Mouse (Mus musculus) embryo, embryonic 11 days (tissue): Measurements from ENCODE around the gene Fut8.

ENCODE experiments used
- DNase-seq: peaks from one replicate; pipeline ENCODE4 v3.0.0-alpha.2; 2015

The Fut8 gene

DNA sequence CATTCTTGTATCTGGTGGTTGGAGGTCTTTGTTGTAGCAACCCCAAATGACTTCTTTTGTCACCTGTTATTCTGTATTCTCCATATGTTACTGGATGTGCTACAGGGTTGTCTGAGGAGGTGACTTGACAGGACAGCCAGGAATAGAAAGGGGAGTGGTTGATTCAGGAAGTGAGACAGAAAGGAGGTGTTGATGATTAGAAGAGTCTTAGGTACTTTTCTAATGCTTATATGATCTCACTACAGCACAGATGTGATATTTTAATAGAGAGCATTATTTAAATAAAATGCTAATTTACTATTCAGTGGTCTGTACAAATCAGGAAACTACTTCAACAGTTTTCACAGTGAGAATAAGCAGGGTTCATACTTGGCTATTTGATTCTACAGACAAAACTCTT is 71.6 kb downstream of the Fut8 start:
- no peak for DNase-seq

DNA sequence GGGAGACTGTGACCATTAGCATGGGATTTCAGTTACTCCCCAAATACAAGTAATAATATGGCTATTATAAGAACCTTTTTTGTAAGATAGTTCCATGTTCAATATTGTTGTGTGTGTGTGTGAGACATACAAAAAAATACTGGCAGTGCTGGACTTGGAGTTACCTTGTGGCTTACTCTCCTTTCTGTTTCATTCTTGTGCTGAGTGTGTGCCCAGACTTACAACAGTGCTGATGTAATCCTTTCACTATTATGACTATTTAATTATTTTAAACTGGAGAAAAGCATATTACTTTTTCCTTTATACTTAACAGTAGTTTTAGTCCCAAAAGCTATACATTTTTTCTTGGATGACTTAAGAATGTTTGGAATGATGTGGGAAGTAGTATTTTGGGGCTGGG is 75.6 kb downstream of the Fut8 start:
- DNase-seq, result no peak

DNA sequence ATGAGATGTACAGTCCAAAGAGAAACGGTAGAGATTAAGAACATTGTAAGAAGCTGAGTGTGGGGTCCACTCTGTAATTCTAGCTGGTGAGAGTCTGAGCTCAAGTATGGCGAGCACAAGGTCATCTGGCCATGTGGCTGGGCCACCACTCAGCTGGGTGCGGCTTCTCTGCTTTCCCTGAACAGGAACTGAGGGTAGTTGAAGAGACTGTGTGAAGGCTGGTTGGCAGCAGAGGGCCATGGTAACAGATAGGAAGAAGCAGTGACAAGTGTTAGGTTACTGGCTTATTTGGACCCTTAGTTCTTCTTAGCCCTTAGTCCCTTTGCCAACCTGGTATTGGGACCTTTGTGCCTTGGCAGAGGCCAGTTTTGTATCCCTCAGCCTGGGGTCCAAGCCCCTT is 86.2 kb downstream of the Fut8 start:
- DNase-seq, result no peak

DNA sequence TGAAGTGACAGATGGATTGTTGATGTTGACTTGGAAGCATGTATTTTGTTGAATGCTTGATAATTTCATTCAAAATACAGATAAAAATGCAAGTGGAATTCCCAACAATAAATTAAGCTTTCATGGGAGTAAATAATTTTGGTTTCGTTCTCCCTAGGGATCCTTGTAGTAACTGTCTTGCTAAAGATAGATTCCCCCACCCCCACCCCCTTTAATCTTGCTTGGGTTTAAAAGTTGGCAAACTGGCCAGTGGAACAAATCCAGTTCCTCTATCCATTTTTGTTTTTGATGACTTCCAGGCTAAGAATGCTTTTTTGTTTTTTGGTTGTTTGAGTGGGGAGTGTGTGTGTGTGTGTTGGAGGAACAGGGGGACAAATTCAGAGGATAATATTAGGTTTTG is 108.6 kb downstream of the Fut8 start:
- DNase-seq, result no peak

DNA sequence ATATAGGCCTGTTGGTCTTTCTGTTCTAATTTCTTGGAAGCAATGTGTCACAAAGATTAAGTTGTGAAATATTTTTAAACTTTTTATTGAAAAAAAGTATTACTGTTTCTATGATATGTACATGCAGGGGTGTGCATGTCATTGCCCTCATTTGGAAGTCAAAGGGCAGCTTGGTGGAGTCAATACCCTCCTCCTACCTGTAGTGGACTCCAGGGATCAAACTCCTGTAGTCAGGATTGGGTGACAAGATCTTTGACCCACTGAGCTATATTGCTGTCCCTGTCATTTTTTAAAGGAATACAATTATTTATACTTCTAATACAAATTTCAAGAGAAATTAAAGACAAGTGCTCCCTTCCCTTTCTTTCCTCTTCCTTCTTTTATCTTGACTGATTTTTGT is 111.6 kb downstream of the Fut8 start:
- DNase-seq, result no peak

DNA sequence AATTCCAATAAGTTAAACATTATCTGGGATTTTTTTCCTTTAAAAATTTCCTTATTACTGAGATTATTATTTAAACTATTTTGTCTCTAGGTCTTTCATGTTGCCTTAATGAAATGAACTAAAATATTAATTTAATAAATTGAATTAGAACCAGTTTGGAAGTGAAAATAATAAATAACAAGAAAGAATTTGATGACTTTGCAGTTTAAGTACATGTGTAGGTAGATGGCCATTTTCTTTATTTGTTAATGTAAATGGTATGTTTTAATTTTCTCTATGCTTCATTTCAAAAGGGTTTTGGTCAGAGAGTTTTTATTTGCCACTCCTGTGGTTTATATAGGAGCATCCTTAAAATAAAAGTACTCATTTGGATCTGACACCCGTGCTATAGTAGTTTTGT is 177.8 kb downstream of the Fut8 start:
- no peak for DNase-seq

DNA sequence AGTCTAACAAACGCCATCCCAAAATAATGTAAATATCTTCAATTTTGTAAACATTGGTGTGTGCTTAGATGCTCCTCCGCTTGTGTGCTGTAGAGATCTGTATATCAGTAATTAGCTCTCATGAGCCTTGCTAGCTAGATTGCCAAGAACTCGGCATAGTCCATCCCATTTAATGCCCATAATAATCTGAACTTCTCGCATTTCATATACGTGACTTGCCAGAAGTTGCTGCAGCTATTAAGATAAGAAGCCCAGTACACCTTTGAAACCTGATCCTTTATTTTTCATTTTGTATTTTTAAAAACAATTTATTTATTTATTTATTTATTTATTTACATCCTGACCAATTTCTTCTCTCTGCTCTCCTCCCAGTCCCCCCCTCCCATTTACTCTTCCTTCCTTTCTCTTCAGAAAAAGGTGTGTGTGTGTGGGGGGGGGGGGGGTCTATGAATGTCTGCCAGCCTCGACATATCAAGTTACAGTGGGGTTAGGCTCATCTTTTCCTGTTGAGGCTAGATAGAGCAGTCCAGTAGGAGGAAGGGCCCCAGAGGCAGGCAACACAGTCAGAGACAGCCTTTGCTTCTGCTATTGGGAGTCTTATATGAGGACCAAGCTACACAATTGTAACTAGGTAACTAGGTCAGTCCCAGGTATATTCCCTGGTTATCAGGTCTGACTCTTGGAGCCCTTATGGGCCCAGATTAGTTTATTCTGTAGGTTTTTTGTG is 183.9 kb downstream of the Fut8 start:
- DNase-seq, result no peak

DNA sequence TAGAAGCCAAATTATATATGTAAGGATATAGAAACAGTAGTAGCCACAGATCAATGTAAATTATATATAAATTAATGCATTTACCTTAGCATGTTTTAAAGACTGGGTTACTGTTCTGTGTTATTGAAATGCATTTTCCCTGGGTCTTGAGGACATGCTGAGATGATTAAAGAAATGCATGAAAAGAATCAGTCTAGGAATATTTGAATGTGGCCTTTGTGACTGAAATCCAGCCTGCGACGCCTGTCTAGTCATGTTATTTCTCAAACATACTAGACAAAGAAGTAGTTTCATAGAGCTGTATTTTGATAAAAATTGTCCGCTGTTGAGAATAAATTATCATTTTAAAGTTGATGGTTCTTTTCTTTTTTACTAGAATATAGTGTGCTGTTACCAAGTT is 188.2 kb downstream of the Fut8 start:
- DNase-seq, result no peak

DNA sequence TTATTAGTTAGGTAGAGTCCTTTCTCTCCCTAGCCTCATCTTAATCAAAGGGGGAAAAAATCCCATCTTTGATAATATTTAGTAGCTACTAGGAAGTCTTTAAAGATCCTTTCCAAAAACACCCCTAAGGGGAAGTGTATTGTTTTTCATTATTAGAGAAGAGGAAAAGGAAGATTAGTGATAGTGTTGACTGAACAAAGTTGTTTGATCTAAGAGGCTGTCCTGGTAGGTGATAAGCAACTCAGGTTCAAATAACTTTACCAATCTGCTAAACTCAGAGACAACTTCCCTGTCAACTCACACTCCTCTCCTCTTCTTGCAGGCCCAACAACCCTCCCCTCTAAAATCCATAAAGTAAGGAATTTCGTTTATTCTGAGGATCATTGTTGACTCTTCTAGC is 190.2 kb downstream of the Fut8 start:
- DNase-seq, result no peak

DNA sequence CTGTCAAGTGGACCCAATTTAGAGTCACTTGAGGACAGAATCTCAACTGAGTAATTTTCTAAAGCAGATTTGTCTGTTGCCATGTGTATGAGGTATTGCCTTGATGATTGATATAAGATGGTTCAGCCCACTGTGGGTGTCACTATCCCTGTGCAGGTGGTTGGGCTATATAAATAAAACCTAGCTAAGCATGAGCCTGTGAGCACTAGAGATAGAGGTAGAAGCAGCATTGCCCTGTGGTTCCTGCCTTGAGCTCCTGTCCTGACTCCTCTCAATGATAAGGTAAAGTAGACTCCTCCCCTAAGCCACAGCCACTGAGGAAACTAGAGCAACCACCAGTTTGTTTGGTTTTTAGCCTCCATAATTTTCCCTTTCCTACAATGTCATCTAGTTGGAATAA is 191.5 kb downstream of the Fut8 start:
- DNase-seq, result no peak

DNA sequence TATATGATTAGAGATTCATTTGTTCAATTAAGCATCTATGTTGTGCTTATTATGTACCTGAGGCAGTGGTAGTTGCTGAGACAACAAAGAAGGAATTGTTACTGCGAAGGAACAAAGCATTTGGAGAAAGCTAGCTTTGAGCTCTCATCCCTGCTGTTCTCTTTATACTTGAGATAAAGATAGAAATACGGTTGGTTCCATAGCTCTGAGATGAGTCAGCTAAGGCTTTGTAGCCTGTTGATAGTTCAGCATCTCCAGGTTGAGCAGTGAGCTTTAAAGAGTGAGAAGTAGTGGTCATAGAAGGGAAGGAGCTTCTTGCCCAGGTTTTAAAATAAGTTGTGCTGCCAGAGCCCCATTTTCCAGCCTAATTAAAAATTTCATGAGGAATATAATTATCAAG is 198.8 kb downstream of the Fut8 start:
- DNase-seq, result no peak

DNA sequence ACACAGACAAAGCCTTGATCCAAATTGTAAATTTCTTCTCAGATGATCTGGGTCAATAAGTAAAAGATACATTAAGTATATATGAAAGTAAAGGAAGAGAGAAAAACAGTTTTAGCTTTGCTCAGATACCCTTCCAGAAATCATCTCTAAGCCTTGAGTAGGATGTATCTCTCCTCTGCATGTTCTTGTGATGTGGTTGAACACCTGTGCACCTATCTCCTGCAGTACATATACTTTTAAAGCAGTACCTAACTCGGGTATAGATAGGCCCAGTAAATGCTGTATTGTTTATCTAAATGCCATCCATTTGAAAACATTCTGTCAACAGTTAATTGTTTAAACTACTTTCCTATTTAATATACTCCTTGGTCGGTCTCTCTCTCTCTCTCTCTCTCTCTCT is 212.9 kb downstream of the Fut8 start:
- no peak for DNase-seq

DNA sequence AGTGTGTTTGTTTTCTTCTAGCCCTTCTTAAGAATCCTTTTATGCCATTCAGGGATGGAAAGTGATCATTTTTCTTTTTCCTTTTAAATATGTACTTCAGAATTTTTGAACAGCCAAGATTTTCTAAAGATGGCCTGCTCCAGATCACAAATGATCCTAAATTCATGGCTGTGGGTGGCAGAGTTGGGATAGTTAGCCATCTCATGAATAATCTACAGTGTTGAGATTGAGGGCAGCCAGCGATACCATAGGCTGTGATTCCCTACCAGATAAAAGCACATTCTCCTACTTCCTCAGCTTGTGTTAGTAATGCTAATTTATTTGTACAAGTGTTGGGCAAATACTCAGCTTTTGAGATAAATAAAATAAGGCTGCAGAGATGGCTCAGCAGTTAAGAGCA is 228.3 kb downstream of the Fut8 start:
- DNase-seq, result no peak

DNA sequence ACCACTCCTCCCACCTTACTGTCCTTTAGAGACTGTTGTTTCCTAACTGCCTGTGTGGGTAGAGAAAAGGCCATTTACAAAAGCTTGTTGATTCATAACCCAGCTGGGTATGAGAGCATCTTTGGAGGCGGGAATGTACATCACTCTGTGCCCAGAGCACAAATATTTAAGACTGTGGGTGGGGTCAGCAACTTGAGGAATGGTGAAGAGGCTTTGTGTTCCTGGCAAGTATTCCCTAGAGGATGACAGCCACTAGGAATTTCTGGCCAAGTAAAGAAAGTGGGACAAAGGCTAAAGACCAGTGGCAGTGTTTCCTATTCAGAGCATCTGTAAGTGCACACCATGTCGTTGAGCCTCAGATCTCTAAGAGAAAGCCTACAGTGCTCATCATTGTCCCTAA is 242.0 kb downstream of the Fut8 start:
- no peak for DNase-seq

DNA sequence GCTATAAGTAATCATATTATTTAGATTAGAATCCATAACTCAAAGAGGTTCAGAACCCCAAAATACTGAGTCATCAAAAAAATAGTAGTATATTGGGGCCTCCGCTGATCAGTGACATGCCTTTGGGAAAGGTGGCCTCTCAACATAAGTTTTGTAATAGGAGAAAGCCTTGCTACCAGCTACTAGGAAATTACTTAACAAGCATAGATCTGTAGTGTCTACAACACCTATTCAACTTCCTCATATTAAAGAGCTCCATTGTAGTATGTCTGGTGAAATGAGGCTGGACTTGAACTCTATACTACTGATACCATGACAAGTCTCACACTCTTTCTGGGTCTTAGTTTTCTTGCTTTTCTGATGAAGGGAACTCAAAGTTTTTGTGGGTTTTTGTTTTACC is 243.2 kb downstream of the Fut8 start:
- no peak for DNase-seq

DNA sequence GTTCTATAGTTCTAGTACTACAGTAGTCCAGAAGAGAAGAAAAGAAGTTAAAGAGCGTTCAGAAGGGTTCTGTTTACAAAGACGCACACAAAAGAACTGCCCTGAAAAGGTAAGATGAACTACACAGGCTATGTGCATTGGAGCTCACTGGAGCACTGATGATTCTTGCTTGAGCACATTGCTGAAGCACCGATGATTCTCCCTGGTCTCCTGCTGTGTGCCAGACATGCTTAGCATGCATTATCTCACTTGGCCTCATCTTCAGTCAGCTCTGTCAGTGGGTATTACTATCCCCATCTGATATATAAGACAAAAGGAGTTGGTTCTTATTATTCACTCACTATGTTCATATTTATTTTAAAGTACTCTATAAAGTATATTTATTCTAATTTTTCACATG is 243.9 kb downstream of the Fut8 start:
- no peak for DNase-seq

DNA sequence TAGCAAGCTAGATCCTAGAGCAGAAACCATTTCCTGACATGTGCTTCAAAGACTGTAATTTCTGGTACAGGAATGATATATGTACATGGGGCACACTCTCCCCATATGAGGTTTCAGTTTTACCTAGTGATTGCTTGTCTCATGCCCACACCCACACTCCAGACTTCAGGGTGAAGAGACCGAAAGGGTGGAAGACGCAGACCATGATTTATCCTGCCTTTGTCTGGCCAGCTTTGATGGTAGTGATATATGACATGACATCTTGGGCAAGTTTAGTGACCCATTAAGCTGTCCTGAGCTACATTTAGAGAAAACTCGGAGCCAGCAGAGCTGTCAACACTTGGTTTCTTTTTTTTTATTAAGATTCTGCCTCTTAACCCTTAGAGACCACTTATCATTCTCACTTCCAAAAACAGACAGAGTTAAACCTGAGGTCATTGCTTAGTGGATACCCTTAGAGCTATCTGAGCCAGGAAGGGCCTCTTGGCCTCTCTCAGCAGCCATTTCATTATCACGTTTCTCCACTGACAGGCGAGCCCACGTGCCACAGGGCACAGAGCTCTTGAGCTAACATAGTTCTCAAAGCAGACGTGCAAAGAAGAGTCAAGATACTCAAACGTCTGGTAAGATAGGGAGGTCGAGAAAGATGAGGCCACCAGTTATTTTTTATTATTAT is 245.4 kb downstream of the Fut8 start:
- DNase-seq, result peak; percentile 43

DNA sequence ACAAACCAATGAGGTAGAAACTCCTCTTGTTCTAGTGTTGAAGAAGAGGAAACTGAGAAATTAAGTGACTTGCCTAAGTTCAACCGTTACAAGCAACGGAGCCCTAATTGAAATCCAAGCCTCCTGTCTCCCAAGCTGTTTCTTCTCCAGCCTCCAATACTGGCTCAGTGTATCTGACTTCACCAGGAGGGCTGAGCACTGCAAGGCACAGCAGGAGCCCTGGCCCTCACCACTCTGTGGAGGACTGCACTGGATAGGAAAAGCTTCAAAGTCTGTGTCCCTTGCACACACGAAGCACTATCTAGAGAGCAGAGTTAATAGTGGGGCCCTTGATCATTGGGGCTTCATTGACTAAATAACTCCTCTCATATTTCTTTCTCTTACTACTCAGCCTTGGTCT is 246.8 kb downstream of the Fut8 start:
- DNase-seq, result no peak

DNA sequence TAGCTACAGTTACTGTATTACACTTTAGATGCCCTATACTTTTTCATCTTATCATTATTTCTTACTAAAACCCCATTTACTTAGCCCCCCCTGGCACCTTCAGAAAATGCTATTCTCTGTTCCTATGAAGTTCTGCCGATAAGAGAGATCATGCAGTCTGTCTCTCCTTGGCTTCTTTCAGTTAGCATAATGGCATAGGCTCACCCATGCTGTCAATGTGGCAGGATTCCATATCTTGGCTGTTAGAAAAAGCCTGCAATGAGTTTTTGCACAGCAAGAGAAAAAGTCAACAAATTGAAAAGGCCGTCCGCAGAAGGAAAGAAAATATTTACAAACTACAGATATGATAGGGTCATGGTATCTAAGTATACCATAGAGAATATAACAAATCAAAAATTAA is 253.6 kb downstream of the Fut8 start:
- no peak for DNase-seq

DNA sequence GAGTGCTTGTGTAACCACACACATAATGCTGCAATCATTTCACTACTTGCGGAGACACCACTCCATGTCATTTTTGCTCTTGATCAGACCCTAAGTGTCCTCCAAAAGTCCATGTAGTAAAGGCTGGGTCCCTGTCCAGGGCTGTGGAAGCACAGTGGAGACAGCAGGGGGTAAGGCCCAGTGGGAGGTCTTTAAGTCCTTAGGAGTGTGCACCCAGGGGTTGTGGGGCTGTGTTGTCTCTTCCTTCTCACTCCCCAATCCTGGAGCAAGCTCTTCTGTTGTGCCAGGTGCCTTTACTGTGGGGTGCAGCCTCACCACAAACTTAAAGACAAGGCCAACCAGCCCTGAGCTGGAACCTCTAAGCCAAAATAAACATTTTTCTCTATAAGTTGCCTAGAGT is 257.9 kb downstream of the Fut8 start:
- DNase-seq, result no peak

DNA sequence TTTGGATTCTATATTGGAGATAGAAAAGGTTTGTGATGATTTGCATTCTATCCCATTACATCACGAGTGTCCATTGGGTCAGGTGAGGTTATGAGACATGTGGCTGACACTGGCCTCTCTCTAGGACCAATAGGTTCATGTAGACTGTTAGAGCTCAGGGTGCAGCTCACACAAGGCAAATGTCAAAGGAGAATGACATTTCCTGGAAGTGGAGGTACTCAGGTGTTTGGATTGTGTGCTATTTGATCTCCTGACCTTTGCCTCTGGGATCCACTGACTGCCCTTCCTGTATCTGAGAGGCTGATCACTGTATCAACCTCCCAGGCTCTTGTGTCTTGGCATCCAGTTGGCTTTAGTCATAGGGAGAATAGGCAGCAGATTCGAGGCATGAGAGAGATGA is 260.2 kb downstream of the Fut8 start:
- no peak for DNase-seq

DNA sequence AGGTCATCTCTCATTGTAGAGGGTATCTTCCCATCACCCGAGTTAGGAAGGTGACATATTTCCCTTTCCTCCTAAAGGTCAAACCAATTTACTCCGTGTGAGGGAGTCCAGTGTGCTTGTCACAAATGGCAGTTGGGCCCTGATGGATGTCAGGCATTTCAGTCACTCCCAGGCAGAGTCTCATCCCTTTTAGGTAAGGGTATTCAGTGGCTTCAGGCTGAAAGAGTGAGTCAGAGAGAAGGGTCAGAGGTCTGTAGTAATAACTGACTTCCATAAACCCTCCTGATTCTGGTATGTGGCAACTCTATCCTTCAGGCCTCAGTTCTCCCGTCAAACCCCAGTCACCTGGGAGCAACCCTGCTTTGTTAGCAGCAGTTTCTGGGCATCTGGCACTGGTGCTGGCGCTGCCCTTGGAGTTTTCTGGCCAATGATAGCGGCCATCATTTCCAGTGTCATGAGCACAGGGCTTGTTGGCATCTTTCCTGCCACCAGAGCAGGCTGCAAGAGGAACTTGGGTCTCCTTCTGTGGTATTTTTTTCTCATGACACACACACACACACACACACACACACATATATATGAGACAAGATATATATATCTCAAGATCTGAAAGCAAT is 262.6 kb downstream of the Fut8 start:
- DNase-seq, result no peak

DNA sequence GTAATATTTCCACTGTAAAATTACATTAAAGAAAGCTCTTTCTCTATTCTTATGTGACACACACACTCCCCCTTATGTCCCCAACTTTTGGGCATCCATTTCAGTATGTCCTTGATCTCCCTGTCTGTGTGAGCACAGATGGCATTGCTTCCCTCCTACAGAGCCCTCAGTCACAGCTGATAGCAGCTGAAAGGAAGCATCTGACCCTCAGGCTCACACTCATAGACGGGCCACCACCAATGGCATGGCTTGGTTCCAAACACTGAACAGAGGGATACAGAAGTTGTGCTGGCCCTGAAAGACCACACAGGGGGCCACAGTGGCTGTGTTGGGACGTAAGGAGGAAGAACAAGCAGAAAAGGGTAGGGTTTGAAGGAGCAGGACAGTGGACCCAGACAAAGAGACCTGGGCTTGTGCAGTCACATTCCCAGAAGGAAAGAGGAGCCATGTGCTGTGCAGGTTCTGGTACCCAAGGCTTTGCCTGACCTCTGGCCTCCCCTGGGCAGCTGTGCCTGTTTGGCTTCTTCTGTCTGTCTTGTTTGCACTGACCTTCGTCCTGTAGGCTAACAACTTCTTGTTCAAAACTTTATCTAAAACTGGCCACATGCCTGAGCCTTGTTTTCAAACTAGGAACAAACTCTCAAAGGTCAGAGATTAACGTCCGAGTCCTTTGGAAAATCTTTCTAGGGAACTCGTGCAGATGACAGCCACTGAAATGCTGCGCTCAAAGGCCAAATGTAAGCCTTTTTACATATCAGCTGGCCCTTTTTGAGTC is 263.7 kb downstream of the Fut8 start:
- DNase-seq, result no peak

DNA sequence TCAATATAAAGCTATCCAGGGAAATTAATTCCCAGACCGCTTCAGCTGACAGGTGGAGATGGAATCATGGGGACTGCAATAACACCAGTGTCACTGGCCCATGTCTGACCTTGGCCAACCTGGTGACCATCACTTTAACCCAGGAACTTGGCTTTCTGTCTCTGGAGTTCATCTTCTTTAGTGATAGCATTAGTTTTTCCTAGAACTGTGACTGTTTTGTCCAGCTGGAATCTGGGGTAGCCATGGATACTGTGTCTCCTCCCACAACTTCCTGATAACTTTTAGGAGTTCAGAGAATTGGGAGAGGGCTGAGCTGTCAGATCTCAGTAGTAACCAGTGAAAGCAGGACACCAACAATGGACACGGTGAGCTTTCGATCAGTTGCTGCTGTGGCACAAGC is 264.3 kb downstream of the Fut8 start:
- no peak for DNase-seq
